Mouse (Mus musculus): ENCODE results near the gene Fam107b. TPM values are rescaled to one million over a fixed set of nuclear protein-coding genes. Genes with fewer than 3 reads are reported as not detected.
"Not testable (repeated sequence)": the region's sequence is repeated elsewhere in the genome, so short reads cannot be mapped to it uniquely, and the experiment has no call there.

Fam107b gene
- polyA plus RNA-seq, 1 experiment from 2014 or later: 41.2 TPM

GRCm38 (mm10) chr2:3712369-3713042 is 142.2 kb downstream of the Fam107b start:
- no peaks in the 10 kb centered on the region for H3K9me3 ChIP-seq (ENCODE audit: low read depth, low read length)

GRCm38 (mm10) chr2:3713212-3713681 is 143.0 kb downstream of the Fam107b start:
- DNase-seq: peak; percentile 97
- Histone ChIP-seq H3K4me2 (peak overlapping the region; percentile 81), H3K27ac (ENCODE audit: low read depth) (peak overlapping the region; percentile 78), H3K27me3 (ENCODE audit: insufficient read depth, low read length) (no peaks in the 10 kb centered on the region), H3K9me3 (ENCODE audit: low read depth, low read length) (no peaks in the 10 kb centered on the region), H3K36me3 (ENCODE audit: insufficient read depth) (no peaks in the 10 kb centered on the region), H3K4me3 (ENCODE audit: low read depth, low read length) (peak overlapping the region; percentile 87), H3K4me1 (ENCODE audit: insufficient read depth) (peaks cover 3% of the 10 kb centered on the region; the same call in 1 of the 2 replicates), H3K9ac (peak overlapping the region; percentile 90)
- WGBS: under 1% methylated on average over 40 of the region's 41 CpGs
- no peak for TF ChIP-seq CTCF (IDR thresholded peaks at IDR 0.05; ENCODE audit: low read depth)
- ATAC-seq (ENCODE audit: insufficient read depth): peak; percentile 93

More at GRCm38 (mm10) chr2:3712369-3713042, 142.2 kb downstream of the Fam107b start:
- Histone ChIP-seq H3K4me2 (peak overlapping the region; percentile 81; the same call in 1 of the 2 replicates), H3K27me3 (ENCODE audit: insufficient read depth, low read length) (no peaks in the 10 kb centered on the region), H3K4me1 (ENCODE audit: insufficient read depth) (peaks cover 3% of the 10 kb centered on the region; the same call in 1 of the 2 replicates), H3K27ac (ENCODE audit: low read depth) (no peak overlapping the region), H3K4me3 (ENCODE audit: low read depth, low read length) (no peak overlapping the region), H3K36me3 (ENCODE audit: insufficient read depth) (no peaks in the 10 kb centered on the region), H3K9ac (no peak overlapping the region)
- ATAC-seq (ENCODE audit: insufficient read depth) (peak; percentile 18), DNase-seq (peak; percentile 60)
- TF ChIP-seq CTCF (IDR thresholded peaks at IDR 0.05; ENCODE audit: low read depth): no peak
- 50% methylated on average over 3 of the region's 3 CpGs for WGBS

- peak overlapping the region; percentile 90 for H3K9ac ChIP-seq
- peak overlapping the region; percentile 78 for H3K27ac ChIP-seq (ENCODE audit: low read depth)
- H3K4me2 ChIP-seq: peak overlapping the region; percentile 81
- peaks cover 3% of the 10 kb centered on the region; the same call in 1 of the 2 replicates for H3K4me1 ChIP-seq (ENCODE audit: insufficient read depth)
- peak overlapping the region; percentile 87 for H3K4me3 ChIP-seq (ENCODE audit: low read depth, low read length)
- peak; percentile 0 for ATAC-seq (ENCODE audit: insufficient read depth)
- DNase-seq: peak; percentile 62
- no peaks in the 10 kb centered on the region for H3K9me3 ChIP-seq (ENCODE audit: low read depth, low read length)
- H3K27me3 ChIP-seq (ENCODE audit: insufficient read depth, low read length): no peaks in the 10 kb centered on the region
- no peak for TF ChIP-seq CTCF (IDR thresholded peaks at IDR 0.05; ENCODE audit: low read depth)
- no peaks in the 10 kb centered on the region for H3K36me3 ChIP-seq (ENCODE audit: insufficient read depth)
- WGBS: 1% methylated on average over 38 of the region's 38 CpGs
Observed at GRCm38 (mm10) chr2:3713682-3714361, 143.5 kb downstream of the Fam107b start.

GRCm38 (mm10) chr2:3714511-3714910 is 144.2 kb downstream of the Fam107b start:
- DNase-seq (no peak), ATAC-seq (ENCODE audit: insufficient read depth) (no peak)
- TF ChIP-seq CTCF (IDR thresholded peaks at IDR 0.05; ENCODE audit: low read depth): no peak
- Histone ChIP-seq H3K27me3 (ENCODE audit: insufficient read depth, low read length) (no peaks in the 10 kb centered on the region), H3K9me3 (ENCODE audit: low read depth, low read length) (no peaks in the 10 kb centered on the region), H3K9ac (peak overlapping the region; percentile 90), H3K36me3 (ENCODE audit: insufficient read depth) (no peaks in the 10 kb centered on the region), H3K4me1 (ENCODE audit: insufficient read depth) (peaks cover 3% of the 10 kb centered on the region; the same call in 1 of the 2 replicates), H3K4me3 (ENCODE audit: low read depth, low read length) (peak overlapping the region; percentile 87), H3K4me2 (peak overlapping the region; percentile 81), H3K27ac (ENCODE audit: low read depth) (no peak overlapping the region)
- 42% methylated on average over 1 of the region's 1 CpGs for WGBS

- TF ChIP-seq CTCF (IDR thresholded peaks at IDR 0.05; ENCODE audit: low read depth): peak; percentile 34
- peak overlapping the region; percentile 87; the same call in 1 of the 2 replicates for H3K4me3 ChIP-seq (ENCODE audit: low read depth, low read length)
- no peak overlapping the region; the same call in 1 of the 2 replicates for H3K27ac ChIP-seq (ENCODE audit: low read depth)
- H3K9me3 ChIP-seq (ENCODE audit: low read depth, low read length): no peaks in the 10 kb centered on the region
- H3K27me3 ChIP-seq (ENCODE audit: insufficient read depth, low read length): no peaks in the 10 kb centered on the region
- ATAC-seq (ENCODE audit: insufficient read depth) (no peak), DNase-seq (no peak)
- WGBS: 55% methylated on average over 3 of the region's 3 CpGs
- H3K4me2 ChIP-seq: peak overlapping the region; percentile 81
- H3K9ac ChIP-seq: peak overlapping the region; percentile 21; the same call in 1 of the 2 replicates
- H3K4me1 ChIP-seq (ENCODE audit: insufficient read depth): peaks cover 3% of the 10 kb centered on the region; the same call in 1 of the 2 replicates
- no peaks in the 10 kb centered on the region for H3K36me3 ChIP-seq (ENCODE audit: insufficient read depth)
Observed at GRCm38 (mm10) chr2:3715424-3715823, 145.1 kb downstream of the Fam107b start.

- Histone ChIP-seq H3K9me3 (ENCODE audit: low read depth, low read length) (no peaks in the 10 kb centered on the region), H3K4me2 (no peak overlapping the region; the same call in 1 of the 2 replicates)
Observed at GRCm38 (mm10) chr2:3717268-3717667, 147.0 kb downstream of the Fam107b start.

GRCm38 (mm10) chr2:3717847-3718246 is 147.6 kb downstream of the Fam107b start:
- Histone ChIP-seq H3K4me2 (no peak overlapping the region), H3K9ac (no peak overlapping the region), H3K36me3 (ENCODE audit: insufficient read depth) (no peaks in the 10 kb centered on the region), H3K4me1 (ENCODE audit: insufficient read depth) (peaks cover 3% of the 10 kb centered on the region; the same call in 1 of the 2 replicates), H3K9me3 (ENCODE audit: low read depth, low read length) (no peaks in the 10 kb centered on the region), H3K27ac (ENCODE audit: low read depth) (no peak overlapping the region), H3K4me3 (ENCODE audit: low read depth, low read length) (no peak overlapping the region), H3K27me3 (ENCODE audit: insufficient read depth, low read length) (no peaks in the 10 kb centered on the region)
- 58% methylated on average over 4 of the region's 4 CpGs for WGBS
- ATAC-seq (ENCODE audit: insufficient read depth) (no peak), DNase-seq (no peak)
- TF ChIP-seq CTCF (IDR thresholded peaks at IDR 0.05; ENCODE audit: low read depth): no peak

More at GRCm38 (mm10) chr2:3717268-3717667, 147.0 kb downstream of the Fam107b start:
- H3K36me3 ChIP-seq (ENCODE audit: insufficient read depth): no peaks in the 10 kb centered on the region
- TF ChIP-seq CTCF (IDR thresholded peaks at IDR 0.05; ENCODE audit: low read depth): no peak
- no peak overlapping the region for H3K4me3 ChIP-seq (ENCODE audit: low read depth, low read length)
- no peaks in the 10 kb centered on the region for H3K27me3 ChIP-seq (ENCODE audit: insufficient read depth, low read length)
- 46% methylated on average over 5 of the region's 5 CpGs for WGBS
- H3K9ac ChIP-seq: no peak overlapping the region
- no peak for ATAC-seq (ENCODE audit: insufficient read depth)
- no peak overlapping the region for H3K27ac ChIP-seq (ENCODE audit: low read depth)
- H3K4me1 ChIP-seq (ENCODE audit: insufficient read depth): peaks cover 3% of the 10 kb centered on the region; the same call in 1 of the 2 replicates
- DNase-seq: no peak

GRCm38 (mm10) chr2:3719436-3720121 is 149.3 kb downstream of the Fam107b start:
- H3K36me3 ChIP-seq (ENCODE audit: insufficient read depth); H3K4me3 ChIP-seq (ENCODE audit: low read depth, low read length); ATAC-seq (ENCODE audit: insufficient read depth); H3K27me3 ChIP-seq (ENCODE audit: insufficient read depth, low read length); H3K9ac ChIP-seq; H3K27ac ChIP-seq (ENCODE audit: low read depth); H3K9me3 ChIP-seq (ENCODE audit: low read depth, low read length); H3K4me1 ChIP-seq (ENCODE audit: insufficient read depth); H3K4me2 ChIP-seq; DNase-seq: not testable (repeated sequence)
- WGBS: 68% methylated on average over 5 of the region's 5 CpGs

All from lung, embryonic 14.5 days (tissue).